Mouse (Mus musculus) brain, embryonic 14.5 days (tissue): ENCODE measurements around the gene Car12. TPM values are rescaled to one million over a fixed set of nuclear protein-coding genes. Genes with fewer than 3 reads are reported as not detected.
A peak's percentile ranks its signal among the peaks of the same experiment; 100 is the strongest.

Experiments used
- DNase-seq: peaks from one replicate; pipeline ENCODE4 v3.0.0-alpha.2; 2011; ENCODE audit warnings: low read depth
- CTCF ChIP-seq: fragments of 200-500 bp; IDR thresholded peaks from 2 replicates; pipeline ENCODE4 v1.5.1; 2012; ENCODE audit warnings: inconsistent platforms, mild to moderate bottlenecking, moderate library complexity, borderline replicate concordance; ENCODE audit not compliant: insufficient read depth, insufficient read length; ENCODE audit errors: extremely low read depth
- POLR2A ChIP-seq: fragments of 200-500 bp; IDR thresholded peaks from 2 replicates; pipeline ENCODE4 v1.6.1; 2012; ENCODE audit warnings: mild to moderate bottlenecking, inconsistent platforms, borderline replicate concordance; ENCODE audit not compliant: poor library complexity, insufficient read depth, insufficient read length, severe bottlenecking; ENCODE audit errors: extremely low read depth
- polyA plus RNA-seq: library from polyadenylated mRNA; depleted of rRNA; stranded (reverse); fragments of >200 nt; gene quantifications from 2 replicates; pipeline ENCODE4 v1.2.3, GENCODE M21; 2012

Gene Car12
- polyA plus RNA-seq, 1 experiment = 9.2 TPM

DNA sequence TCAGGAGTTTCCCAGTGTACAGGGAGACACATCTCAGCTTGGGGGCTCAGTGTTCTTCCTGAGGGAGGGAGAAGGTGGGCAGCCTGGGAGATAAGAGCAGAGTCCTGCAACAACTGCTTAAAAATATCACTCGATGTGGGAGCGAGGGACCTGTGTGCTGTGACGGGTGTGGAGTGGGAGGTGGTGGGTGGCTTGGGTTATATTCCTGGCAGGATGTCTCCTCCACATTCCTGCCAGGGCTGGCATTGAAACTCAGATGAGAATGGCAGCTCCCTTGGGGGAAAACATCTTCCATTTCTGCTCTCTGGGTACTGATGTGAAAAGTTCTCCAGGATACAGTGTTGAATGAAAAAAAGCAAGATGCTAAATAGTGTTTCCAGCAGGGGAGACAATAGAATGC is 3.0 kb downstream of the Car12 start:
- no peak for TF ChIP-seq POLR2A
- TF ChIP-seq CTCF = no peak

DNA sequence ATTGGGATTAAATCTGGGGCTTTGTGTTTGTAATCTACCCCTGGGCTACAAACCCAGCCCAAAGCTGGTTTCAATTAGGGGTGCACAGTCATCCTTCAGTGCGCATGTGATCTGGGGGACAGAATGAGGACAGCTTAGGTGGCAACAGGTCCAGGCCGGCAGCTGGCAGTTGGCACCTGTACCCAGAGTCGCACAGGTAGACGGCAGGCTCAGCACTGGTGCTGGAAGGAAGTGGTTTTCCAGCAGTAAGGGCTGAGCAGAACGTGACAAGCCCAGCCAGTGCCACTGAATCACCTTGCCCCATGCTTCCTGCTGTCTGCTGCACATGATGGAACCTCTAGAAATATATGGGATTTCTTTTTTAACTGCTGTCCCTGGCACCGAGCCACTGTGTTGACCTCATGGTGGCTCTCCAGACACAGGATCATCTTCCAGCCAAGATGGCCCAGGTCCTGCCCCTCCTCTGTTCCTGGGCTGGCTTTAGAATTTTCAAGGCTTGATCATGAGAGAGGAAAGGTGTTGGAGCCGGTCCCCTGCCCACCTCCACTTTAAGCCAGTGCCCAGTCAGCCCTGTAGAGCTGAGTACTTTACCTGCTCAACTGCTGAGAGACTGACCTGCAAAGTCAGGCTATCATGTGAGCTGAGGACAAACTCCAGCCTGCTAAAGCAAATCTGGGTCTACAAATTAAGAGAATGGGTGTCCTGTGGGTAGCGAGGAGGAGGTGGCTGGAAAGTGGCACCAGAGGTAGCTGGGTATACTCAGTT is 7.4 kb downstream of the Car12 start:
- no peak for DNase-seq
- TF ChIP-seq POLR2A (no peak), CTCF (no peak)

More for the DNA sequence above, 3.0 kb downstream of the Car12 start:
- no peak for DNase-seq

DNA sequence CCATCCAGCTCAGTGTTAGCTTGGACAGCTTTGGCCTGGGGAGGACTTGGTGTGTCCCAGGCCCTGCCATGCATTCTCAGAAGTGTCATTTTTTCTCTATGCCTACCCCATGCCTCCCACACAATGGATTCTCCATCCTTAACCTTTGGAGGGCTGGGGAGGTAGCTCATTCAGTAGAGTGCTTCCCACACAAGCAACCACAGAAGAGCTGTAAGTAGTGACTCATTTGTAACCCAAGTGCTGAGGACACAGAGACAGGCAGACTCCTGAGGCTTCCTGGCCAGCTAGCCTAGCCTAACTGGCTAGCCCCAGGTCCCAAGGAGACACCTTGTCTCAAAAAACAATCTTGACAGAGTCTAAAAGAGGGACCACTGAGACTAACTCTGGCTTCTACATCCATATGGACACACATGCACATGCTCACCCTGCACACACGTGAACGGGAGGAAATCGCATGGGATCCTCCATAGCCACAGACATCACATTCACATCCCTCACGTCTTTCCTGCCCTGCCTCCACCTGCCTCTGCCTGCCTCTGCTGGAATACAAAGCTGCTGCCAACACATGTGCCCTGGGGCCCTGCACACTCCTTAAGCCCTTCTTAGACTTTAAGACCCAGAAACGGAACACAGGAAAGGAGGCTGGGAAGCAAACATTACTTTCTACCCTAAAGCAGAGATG is 8.8 kb downstream of the Car12 start:
- TF ChIP-seq POLR2A (no peak), CTCF (no peak)

GRCm38 (mm10) chr9:66722869-66723272 is 9.4 kb downstream of the Car12 start:
- DNase-seq = peak; percentile 84
- no peak for TF ChIP-seq CTCF
- TF ChIP-seq POLR2A = no peak

More for the DNA sequence above, 8.8 kb downstream of the Car12 start:
- no peak for DNase-seq

DNA sequence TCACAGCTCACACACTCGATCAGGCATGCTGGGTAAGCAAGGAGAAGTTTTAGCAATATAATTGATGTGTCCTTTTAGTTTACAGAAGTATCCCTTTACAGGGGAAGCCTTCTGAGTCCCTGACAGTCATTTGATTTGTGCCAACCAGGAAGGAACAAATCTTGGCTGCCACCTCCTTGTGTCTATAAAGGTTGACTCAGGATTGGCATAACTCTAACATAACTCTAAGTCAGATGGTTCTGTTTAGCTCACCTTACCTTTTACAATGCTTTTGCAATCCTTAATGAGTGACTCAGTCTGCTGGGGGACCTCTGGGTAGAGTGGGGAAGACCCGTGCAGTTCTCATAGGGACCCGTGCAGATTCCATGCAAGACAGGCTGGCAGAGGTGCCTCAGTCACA is 12.1 kb downstream of the Car12 start:
- no peak for DNase-seq
- TF ChIP-seq CTCF (no peak), POLR2A (no peak)

GRCm38 (mm10) chr9:66727333-66727732 is 13.8 kb downstream of the Car12 start:
- DNase-seq = no peak
- TF ChIP-seq CTCF (no peak), POLR2A (no peak)

GRCm38 (mm10) chr9:66730556-66730955 is 17.1 kb downstream of the Car12 start:
- TF ChIP-seq POLR2A = no peak
- TF ChIP-seq CTCF = no peak
- DNase-seq = no peak

DNA sequence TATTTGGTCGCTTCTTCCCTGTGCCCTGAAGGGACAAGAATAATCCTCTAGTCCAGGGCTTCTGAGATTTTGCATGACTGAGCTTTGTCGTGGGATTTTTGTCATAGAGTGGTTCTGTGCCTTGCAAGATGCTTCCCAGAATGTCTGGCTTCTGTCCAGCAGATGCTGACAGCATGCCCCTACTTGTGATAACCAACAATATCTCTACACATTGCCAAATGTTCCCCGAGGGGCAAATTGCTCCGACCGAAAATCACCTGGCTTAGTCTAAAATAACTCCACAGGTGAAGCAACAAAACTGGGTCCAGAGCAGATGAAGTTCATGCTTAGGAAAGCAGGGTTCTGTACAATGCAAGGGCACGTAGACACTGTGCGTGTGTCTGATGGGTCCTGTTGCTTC is 17.8 kb downstream of the Car12 start:
- no peak for DNase-seq
- TF ChIP-seq CTCF = no peak
- no peak for TF ChIP-seq POLR2A

DNA sequence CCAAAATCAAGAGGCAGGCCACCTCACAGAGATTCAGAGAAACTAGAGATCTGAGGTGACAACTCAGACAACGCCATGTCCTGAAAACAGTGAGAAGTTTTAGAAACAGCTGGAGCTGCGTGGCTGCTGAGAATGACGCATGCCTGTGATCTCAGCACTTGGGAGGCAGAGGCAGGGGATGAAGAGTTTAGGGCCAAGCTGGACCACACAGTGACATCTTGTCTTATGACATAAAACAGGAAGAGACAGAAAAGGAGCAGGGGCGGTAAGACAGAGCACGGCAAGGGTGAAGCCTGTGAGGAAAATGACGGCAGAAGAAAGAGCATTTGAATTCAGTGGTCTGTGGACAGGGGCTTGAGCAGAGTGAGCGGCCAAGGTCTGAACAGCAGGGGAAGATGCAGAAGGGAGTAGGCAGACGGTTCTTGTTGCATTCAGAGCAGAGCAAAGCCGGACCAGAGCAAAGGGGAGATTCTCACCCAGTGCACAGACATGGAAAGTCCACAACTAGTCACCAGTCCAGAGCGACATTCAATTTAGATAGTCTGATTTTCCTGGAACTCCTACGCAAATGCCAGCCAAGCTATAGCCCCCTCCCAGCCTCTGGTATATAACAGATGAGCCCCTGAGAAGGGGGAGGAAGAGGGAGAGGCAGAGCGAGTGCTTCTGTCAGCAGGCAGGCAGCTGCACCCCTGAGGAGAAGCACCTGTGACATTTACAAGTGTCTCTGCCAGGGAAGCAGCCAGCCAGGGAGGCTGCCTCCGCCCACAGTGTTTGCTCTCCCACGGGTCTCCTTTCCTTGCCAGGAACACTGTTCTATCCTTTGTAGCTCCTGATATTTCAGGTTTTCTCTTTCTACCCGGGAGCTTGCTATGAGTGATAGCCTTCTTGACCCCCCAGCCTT is 19.6 kb downstream of the Car12 start:
- peak; percentile 57 for DNase-seq
- TF ChIP-seq POLR2A (no peak), CTCF (no peak)

GRCm38 (mm10) chr9:66734568-66734967 is 21.1 kb downstream of the Car12 start:
- no peak for TF ChIP-seq CTCF
- TF ChIP-seq POLR2A = no peak
- no peak for DNase-seq

- TF ChIP-seq CTCF = no peak
- no peak for TF ChIP-seq POLR2A
- no peak for DNase-seq
These were observed 21.6 kb downstream of the Car12 start for GRCm38 (mm10) chr9:66735122-66735521.
